Mouse (Mus musculus): ENCODE data around the gene Pon3. TPM values are rescaled to one million over a fixed set of nuclear protein-coding genes. Genes with fewer than 3 reads are reported as not detected.

Pon3 gene
- polyA plus RNA-seq, 1 experiment from 2014 or later, result 8.1 TPM

DNA sequence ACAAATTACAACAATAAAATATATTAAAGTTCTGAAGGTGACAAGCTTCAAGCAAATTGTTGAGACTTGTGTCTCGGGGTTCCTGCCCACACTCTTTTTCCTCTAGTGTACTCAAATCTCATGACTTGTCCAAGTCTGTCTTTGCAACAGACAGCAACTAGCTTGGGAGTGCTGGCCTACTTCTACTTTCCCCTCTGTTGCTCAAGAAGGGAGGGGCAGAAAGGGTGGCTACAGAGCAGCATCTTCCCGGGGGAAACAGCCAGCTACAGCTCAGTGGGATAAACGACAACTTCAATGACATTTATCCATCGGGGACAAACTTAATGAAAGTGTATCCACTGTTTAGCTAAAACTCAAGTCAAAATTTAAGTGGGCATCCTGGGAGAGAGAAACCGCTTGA, 36.8 kb upstream of the Pon3 start:
- WGBS, result 84% methylated on average over 5 of the region's 5 CpGs
- ATAC-seq (ENCODE audit: low FRiP score), result no peak
- H3K27me3 ChIP-seq (ENCODE audit: control insufficient read depth, insufficient read depth, low read length), result no peaks in the 10 kb centered on the region

DNA sequence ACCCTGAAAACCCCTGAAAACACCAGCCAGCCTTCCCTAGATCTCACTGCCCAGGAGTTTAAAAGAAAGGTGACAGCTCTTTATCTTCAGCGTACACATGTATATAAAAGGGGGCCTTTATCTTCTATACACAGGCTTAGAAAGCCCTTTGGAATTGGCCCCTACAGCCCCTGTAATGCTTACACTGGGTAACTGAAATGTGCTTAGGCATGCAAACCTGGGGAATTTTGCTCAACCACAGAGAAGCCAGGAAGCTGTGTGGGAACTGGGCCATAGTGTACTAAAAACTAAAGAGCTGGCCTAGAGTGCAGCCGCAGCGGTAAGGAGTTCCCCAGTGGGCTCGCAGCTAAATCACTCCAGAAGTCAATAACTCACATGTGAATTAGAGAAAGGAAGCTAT, 35.4 kb upstream of the Pon3 start:
- Histone ChIP-seq H3K4me3 (ENCODE audit: low read depth, low read length) (no peak overlapping the region), H3K9ac (ENCODE audit: low read depth, low read length) (no peak overlapping the region), H3K4me1 (replicated peaks; ENCODE audit: control insufficient read depth, insufficient read depth, low read length) (no peaks in the 10 kb centered on the region), H3K9me3 (ENCODE audit: control insufficient read depth, low read length) (no peaks in the 10 kb centered on the region), H3K27me3 (ENCODE audit: control insufficient read depth, insufficient read depth, low read length) (no peaks in the 10 kb centered on the region), H3K4me2 (replicated peaks; ENCODE audit: low read depth, low read length) (no peak overlapping the region), H3K27ac (ENCODE audit: low read depth, low read length) (no peak overlapping the region), H3K36me3 (ENCODE audit: control insufficient read depth, insufficient read depth, low read length) (no peaks in the 10 kb centered on the region)
- 85% methylated on average over 4 of the region's 4 CpGs for WGBS
- ATAC-seq (ENCODE audit: low FRiP score) (no peak), DNase-seq (ENCODE audit: low spot score) (no peak)

More for the DNA sequence above, 36.8 kb upstream of the Pon3 start:
- Histone ChIP-seq H3K4me2 (replicated peaks; ENCODE audit: low read depth, low read length) (no peak overlapping the region), H3K9ac (ENCODE audit: low read depth, low read length) (no peak overlapping the region), H3K36me3 (ENCODE audit: control insufficient read depth, insufficient read depth, low read length) (no peaks in the 10 kb centered on the region), H3K27ac (ENCODE audit: low read depth, low read length) (no peak overlapping the region), H3K4me1 (replicated peaks; ENCODE audit: control insufficient read depth, insufficient read depth, low read length) (no peaks in the 10 kb centered on the region), H3K9me3 (ENCODE audit: control insufficient read depth, low read length) (no peaks in the 10 kb centered on the region), H3K4me3 (ENCODE audit: low read depth, low read length) (no peak overlapping the region)
- DNase-seq (ENCODE audit: low spot score), result no peak

GRCm38 (mm10) chr6:5287919-5288318, 31.8 kb upstream of the Pon3 start:
- no peaks in the 10 kb centered on the region for H3K9me3 ChIP-seq (ENCODE audit: control insufficient read depth, low read length)
- no peaks in the 10 kb centered on the region for H3K4me1 ChIP-seq (replicated peaks; ENCODE audit: control insufficient read depth, insufficient read depth, low read length)
- WGBS, result 70% methylated on average over 5 of the region's 5 CpGs
- DNase-seq (ENCODE audit: low spot score), result no peak
- H3K27me3 ChIP-seq (ENCODE audit: control insufficient read depth, insufficient read depth, low read length), result no peaks in the 10 kb centered on the region
- H3K9ac ChIP-seq (ENCODE audit: low read depth, low read length), result no peak overlapping the region
- no peak overlapping the region for H3K4me3 ChIP-seq (ENCODE audit: low read depth, low read length)
- H3K4me2 ChIP-seq (replicated peaks; ENCODE audit: low read depth, low read length), result no peak overlapping the region
- no peak overlapping the region for H3K27ac ChIP-seq (ENCODE audit: low read depth, low read length)
- H3K36me3 ChIP-seq (ENCODE audit: control insufficient read depth, insufficient read depth, low read length), result no peaks in the 10 kb centered on the region
- no peak for ATAC-seq (ENCODE audit: low FRiP score)

GRCm38 (mm10) chr6:5287392-5287791, 31.3 kb upstream of the Pon3 start:
- no peaks in the 10 kb centered on the region for H3K27me3 ChIP-seq (ENCODE audit: control insufficient read depth, insufficient read depth, low read length)
- H3K4me2 ChIP-seq (replicated peaks; ENCODE audit: low read depth, low read length), result no peak overlapping the region
- H3K9me3 ChIP-seq (ENCODE audit: control insufficient read depth, low read length), result no peaks in the 10 kb centered on the region
- ATAC-seq (ENCODE audit: low FRiP score) (no peak), DNase-seq (ENCODE audit: low spot score) (no peak)
- H3K27ac ChIP-seq (ENCODE audit: low read depth, low read length), result no peak overlapping the region
- H3K4me3 ChIP-seq (ENCODE audit: low read depth, low read length), result no peak overlapping the region
- WGBS, result 78% methylated on average over 2 of the region's 2 CpGs
- H3K9ac ChIP-seq (ENCODE audit: low read depth, low read length), result no peak overlapping the region
- no peaks in the 10 kb centered on the region for H3K36me3 ChIP-seq (ENCODE audit: control insufficient read depth, insufficient read depth, low read length)
- no peaks in the 10 kb centered on the region for H3K4me1 ChIP-seq (replicated peaks; ENCODE audit: control insufficient read depth, insufficient read depth, low read length)

GRCm38 (mm10) chr6:5282418-5282817, 26.3 kb upstream of the Pon3 start:
- Histone ChIP-seq H3K4me3 (ENCODE audit: low read depth, low read length) (no peak overlapping the region), H3K27ac (ENCODE audit: low read depth, low read length) (no peak overlapping the region), H3K36me3 (ENCODE audit: control insufficient read depth, insufficient read depth, low read length) (no peaks in the 10 kb centered on the region), H3K4me2 (replicated peaks; ENCODE audit: low read depth, low read length) (no peak overlapping the region), H3K27me3 (ENCODE audit: control insufficient read depth, insufficient read depth, low read length) (no peaks in the 10 kb centered on the region), H3K4me1 (replicated peaks; ENCODE audit: control insufficient read depth, insufficient read depth, low read length) (no peaks in the 10 kb centered on the region), H3K9me3 (ENCODE audit: control insufficient read depth, low read length) (no peaks in the 10 kb centered on the region), H3K9ac (ENCODE audit: low read depth, low read length) (no peak overlapping the region)
- DNase-seq (ENCODE audit: low spot score), result peak; percentile 30
- ATAC-seq (ENCODE audit: low FRiP score), result peak; percentile 10; the same call in 1 of the 2 replicates
- 61% methylated on average over 7 of the region's 7 CpGs for WGBS

- no peaks in the 10 kb centered on the region for H3K36me3 ChIP-seq (ENCODE audit: control insufficient read depth, insufficient read depth, low read length)
- H3K27me3 ChIP-seq (ENCODE audit: control insufficient read depth, insufficient read depth, low read length), result no peaks in the 10 kb centered on the region
- ATAC-seq (ENCODE audit: low FRiP score) (no peak), DNase-seq (ENCODE audit: low spot score) (no peak)
- 54% methylated on average over 6 of the region's 6 CpGs for WGBS
- no peaks in the 10 kb centered on the region for H3K4me1 ChIP-seq (replicated peaks; ENCODE audit: control insufficient read depth, insufficient read depth, low read length)
- no peak overlapping the region for H3K9ac ChIP-seq (ENCODE audit: low read depth, low read length)
- H3K4me2 ChIP-seq (replicated peaks; ENCODE audit: low read depth, low read length), result no peak overlapping the region
- H3K27ac ChIP-seq (ENCODE audit: low read depth, low read length), result no peak overlapping the region
- H3K9me3 ChIP-seq (ENCODE audit: control insufficient read depth, low read length), result no peaks in the 10 kb centered on the region
- no peak overlapping the region for H3K4me3 ChIP-seq (ENCODE audit: low read depth, low read length)
Measured at GRCm38 (mm10) chr6:5280576-5281305, 24.7 kb upstream of the Pon3 start.

- Histone ChIP-seq H3K4me2 (replicated peaks; ENCODE audit: low read depth, low read length) (no peak overlapping the region), H3K27ac (ENCODE audit: low read depth, low read length) (no peak overlapping the region), H3K4me1 (replicated peaks; ENCODE audit: control insufficient read depth, insufficient read depth, low read length) (no peaks in the 10 kb centered on the region), H3K9ac (ENCODE audit: low read depth, low read length) (no peak overlapping the region), H3K36me3 (ENCODE audit: control insufficient read depth, insufficient read depth, low read length) (no peaks in the 10 kb centered on the region), H3K9me3 (ENCODE audit: control insufficient read depth, low read length) (no peaks in the 10 kb centered on the region), H3K27me3 (ENCODE audit: control insufficient read depth, insufficient read depth, low read length) (no peaks in the 10 kb centered on the region), H3K4me3 (ENCODE audit: low read depth, low read length) (no peak overlapping the region)
- ATAC-seq (ENCODE audit: low FRiP score), result no peak
- WGBS, result 60% methylated on average over 5 of the region's 5 CpGs
- DNase-seq (ENCODE audit: low spot score), result no peak
Measured at GRCm38 (mm10) chr6:5277972-5278371, 21.9 kb upstream of the Pon3 start.

- WGBS, result 81% methylated on average over 6 of the region's 6 CpGs
- no peaks in the 10 kb centered on the region for H3K27me3 ChIP-seq (ENCODE audit: control insufficient read depth, insufficient read depth, low read length)
- no peak overlapping the region for H3K4me2 ChIP-seq (replicated peaks; ENCODE audit: low read depth, low read length)
- H3K9me3 ChIP-seq (ENCODE audit: control insufficient read depth, low read length), result no peaks in the 10 kb centered on the region
- no peak overlapping the region for H3K27ac ChIP-seq (ENCODE audit: low read depth, low read length)
- no peaks in the 10 kb centered on the region for H3K36me3 ChIP-seq (ENCODE audit: control insufficient read depth, insufficient read depth, low read length)
- no peak for DNase-seq (ENCODE audit: low spot score)
- no peak overlapping the region for H3K9ac ChIP-seq (ENCODE audit: low read depth, low read length)
- ATAC-seq (ENCODE audit: low FRiP score), result no peak
- H3K4me1 ChIP-seq (replicated peaks; ENCODE audit: control insufficient read depth, insufficient read depth, low read length), result no peaks in the 10 kb centered on the region
- H3K4me3 ChIP-seq (ENCODE audit: low read depth, low read length), result no peak overlapping the region
Measured at GRCm38 (mm10) chr6:5269641-5270040, 13.6 kb upstream of the Pon3 start.

DNA sequence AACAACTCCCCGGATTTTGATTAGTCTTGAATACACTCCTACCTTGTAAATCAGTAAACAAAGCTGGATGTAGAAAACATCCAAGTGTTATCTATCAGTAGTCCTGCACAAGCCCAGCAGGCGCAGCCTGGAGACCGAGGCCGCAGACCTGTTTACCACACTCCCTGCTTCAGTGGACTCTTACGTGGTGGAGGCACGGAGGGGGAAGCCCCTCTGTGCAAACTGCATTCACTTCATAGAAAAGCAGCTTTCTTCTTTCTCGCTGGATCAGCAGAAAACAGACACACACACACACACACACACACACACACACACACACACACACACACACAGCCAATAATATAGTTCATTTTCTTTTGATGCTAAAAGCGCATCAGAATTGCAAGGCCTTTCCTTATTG, 8.7 kb upstream of the Pon3 start:
- Histone ChIP-seq H3K4me2 (replicated peaks; ENCODE audit: low read depth, low read length) (no peak overlapping the region), H3K9ac (ENCODE audit: low read depth, low read length) (no peak overlapping the region), H3K9me3 (ENCODE audit: control insufficient read depth, low read length) (no peaks in the 10 kb centered on the region), H3K27ac (ENCODE audit: low read depth, low read length) (no peak overlapping the region), H3K4me3 (ENCODE audit: low read depth, low read length) (no peak overlapping the region), H3K4me1 (replicated peaks; ENCODE audit: control insufficient read depth, insufficient read depth, low read length) (no peaks in the 10 kb centered on the region), H3K27me3 (ENCODE audit: control insufficient read depth, insufficient read depth, low read length) (no peaks in the 10 kb centered on the region), H3K36me3 (ENCODE audit: control insufficient read depth, insufficient read depth, low read length) (no peaks in the 10 kb centered on the region)
- no peak for DNase-seq (ENCODE audit: low spot score)
- ATAC-seq (ENCODE audit: low FRiP score), result no peak
- WGBS, result 71% methylated on average over 8 of the region's 8 CpGs
